Mouse (Mus musculus): ENCODE results near the gene Creb1.
"Not testable (repeated sequence)": the region's sequence is repeated elsewhere in the genome, so short reads cannot be mapped to it uniquely, and the experiment has no call there.

The Creb1 gene

GRCm38 (mm10) chr1:64616881-64617714 lies 84.7 kb downstream of the Creb1 start, which contains the start of gene Mettl21a:
Mettl21a (minus strand) TSS chr1:64617242.
- in situ Hi-C loops (cut with MboI) = no loop called here

DNA sequence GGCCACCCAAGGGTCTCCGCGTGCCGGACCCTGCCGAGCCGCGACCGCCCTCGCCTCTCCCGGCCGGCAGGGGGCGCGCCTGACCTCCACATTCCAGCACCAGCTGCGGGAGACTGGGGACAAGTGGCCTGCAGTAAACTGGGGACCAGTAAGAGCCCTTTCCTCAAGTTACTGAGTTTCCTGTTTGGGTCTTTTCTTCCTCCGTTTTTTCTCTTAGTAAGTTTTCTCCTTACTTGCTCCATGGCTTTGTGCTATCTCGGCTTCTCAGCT lies 85.2 kb downstream of the Creb1 start:
- in situ Hi-C loops (cut with MboI) = no loop called here

GRCm38 (mm10) chr1:64618226-64618625 lies 85.8 kb downstream of the Creb1 start:
- in situ Hi-C loops (cut with MboI) = no loop called here

GRCm38 (mm10) chr1:64621116-64621515 lies 88.7 kb downstream of the Creb1 start:
- in situ Hi-C loops (cut with MboI) = no loop called here

DNA sequence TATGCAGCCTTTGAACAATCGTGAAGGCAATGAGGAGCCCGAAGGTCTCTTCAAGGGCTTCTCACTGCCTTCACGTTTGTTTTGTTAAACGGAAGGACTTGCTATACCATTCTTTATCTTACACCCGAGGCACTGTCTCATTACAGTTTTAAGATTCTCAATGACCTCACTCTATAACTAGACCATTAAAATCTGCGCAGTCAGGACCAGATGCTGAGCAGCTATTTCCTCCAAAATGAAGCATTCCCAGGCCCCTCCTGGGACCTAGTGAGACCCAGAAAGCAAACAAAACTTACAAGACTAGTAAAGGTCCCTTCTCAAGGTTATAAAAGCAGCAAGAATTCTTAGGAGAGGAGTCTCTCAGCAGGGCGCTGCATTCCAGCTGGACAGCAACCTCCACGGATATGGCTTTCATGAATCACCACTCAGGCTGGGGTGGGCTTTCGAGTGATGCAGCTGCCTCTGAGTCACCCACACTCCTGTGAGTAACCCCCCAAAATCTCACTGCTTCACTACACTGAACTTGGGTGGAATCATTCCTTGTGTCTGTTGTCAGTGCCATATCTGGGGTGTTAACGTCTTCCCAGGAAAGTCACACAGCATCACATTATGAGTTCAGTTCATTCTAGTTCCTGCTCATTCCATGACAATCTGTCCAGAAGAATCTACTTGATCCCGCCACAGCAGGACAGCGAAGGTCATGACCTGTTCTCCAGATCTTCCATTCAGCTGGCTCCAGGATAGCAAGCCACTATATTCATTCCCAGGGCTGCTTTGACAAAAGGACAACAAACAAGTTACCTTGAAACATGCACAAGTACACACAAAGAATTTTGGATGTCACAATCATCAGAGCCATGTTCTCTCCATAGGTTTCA lies 91.4 kb downstream of the Creb1 start:
- in situ Hi-C loops (cut with MboI) = no loop called here

DNA sequence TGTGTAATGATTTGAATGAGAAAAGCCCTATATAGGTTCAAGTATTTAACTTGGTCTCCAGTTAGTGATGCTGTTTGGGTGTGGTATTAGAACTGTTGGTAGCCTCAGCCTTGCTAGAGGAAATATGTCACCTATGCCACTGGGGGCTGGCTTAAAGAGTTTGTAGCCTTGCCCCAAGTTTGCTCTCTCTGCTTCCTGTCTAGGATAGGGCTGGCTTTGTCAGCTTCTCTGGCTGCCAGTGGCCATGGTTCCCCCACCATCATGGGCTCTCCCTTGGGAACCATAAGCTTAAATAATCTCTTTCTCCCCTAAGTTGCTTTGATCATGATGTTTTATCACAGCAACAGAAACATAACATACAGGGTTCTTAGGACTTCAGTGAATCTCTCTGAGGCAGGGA lies 92.8 kb downstream of the Creb1 start:
- in situ Hi-C loops (cut with MboI) = no loop called here

GRCm38 (mm10) chr1:64631526-64631925 lies 99.1 kb downstream of the Creb1 start:
- in situ Hi-C loops (cut with MboI) = no loop called here

DNA sequence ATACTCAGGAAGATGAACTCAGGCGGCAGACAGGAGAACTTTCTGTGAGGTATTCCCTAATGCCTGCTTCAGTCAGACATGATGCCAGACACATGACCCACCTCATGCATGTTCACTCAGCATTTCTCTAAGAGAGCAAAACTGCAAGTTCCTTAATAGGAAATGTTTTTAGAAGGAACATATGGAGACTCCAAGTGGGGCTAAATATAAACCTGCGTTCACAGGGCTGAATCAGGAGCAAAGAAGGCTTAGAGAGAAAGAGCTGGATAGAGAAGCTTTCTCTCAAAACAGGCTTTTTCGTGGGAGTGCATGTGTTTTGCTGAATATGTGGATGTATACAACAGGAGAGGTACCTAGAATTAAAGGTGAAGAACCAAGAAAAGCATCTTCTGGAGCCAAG lies 100.8 kb downstream of the Creb1 start:
- in situ Hi-C loops (cut with MboI) = no loop called here

DNA sequence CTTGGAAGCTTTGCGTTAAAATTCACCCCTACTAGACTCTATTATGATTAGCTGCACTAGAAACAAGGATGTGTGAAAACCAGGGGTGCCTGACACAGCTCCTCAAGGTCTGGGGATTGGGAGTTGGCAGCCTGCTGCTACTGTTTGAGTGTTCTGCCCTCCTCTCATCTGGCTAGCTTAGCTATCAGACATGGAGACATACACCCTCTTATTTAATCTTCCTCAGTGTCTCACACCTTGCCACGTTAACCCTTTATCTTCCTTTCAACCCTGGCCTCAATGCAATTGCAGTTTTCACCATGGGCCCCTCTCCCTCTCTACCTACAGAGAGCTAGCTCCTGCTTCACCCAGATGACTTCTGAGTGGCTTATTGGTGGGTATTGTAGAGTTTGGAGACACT lies 103.2 kb downstream of the Creb1 start:
- in situ Hi-C loops (cut with MboI) = no loop called here

- in situ Hi-C loops (cut with MboI) = no loop called here
Measured at GRCm38 (mm10) chr1:64639279-64639678, 106.8 kb downstream of the Creb1 start.

DNA sequence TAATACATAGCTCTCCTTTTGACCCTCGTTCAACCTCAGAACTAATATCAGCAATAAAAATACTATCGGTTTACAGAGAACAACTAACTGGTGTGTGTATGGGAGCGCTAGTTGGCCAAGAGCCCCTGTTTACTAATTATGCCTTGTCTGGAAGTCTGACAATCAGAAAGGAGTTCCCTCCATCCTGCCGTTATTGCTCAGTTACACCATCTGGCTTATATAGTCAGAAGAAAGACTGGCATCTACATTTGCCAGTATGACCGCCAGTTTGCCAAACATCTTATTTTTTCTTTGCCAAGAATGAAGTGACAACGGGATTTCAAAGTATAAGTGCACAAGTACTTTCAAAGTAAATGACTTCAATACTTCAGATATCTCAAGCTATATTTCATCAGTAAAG lies 108.6 kb downstream of the Creb1 start:
- in situ Hi-C loops (cut with MboI) = no loop called here

GRCm38 (mm10) chr1:64642541-64642940 lies 110.1 kb downstream of the Creb1 start:
- in situ Hi-C loops (cut with MboI) = not testable (repeated sequence)

DNA sequence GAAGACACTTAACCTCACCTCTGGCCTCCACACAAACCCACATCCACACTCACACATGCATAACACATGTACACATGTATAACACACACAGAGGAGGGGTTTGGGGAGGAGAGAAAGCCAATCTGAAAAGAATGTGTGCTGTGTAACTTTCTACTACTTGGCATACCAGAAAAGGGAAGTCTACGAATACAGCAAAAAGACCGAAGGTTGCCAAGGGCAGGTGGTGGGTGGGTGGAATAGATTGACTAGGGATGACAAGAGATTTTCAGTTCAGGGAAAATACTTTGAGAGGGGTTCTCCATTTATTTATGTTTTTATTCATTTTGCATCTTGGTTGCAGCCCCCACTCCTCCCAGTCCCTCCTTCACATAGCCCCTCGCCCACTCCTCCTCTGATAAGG lies 112.1 kb downstream of the Creb1 start:
- in situ Hi-C loops (cut with MboI) = no loop called here

DNA sequence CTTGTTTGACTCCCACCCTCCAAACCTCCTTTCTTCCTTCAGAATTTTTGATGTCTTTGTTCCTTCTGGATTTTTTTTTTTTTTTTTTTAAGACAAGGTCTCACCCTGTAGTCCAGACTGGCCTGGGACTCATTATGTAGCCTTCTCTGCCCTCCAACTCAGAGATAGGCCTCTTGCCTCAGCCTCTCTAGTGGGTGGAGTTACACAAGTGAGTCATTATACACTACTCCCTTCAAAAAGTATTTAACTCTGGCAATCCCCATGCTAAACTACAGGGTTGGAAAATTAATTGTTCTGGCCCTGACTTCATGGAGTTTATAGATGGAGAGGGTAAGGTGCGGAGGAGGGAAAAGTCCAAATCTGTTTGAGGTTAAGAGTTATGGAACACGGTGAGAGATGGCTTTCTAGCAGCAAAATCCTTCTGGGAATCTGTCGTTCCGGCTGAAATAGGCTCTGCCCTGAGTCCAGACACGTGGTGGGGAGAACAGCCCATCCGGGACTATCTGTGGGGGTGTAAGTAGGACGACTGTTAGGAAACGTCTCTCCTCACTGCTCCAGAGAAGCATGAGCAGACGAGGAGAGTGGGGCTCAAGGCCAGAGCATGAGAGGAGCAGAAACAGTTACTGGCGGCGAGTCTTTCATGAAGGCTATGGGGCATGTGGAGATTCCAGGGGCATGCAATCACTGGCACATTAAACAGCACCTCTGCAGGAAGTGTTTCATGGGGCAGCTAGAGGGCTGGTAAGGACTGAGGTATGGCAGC lies 117.1 kb downstream of the Creb1 start:
- in situ Hi-C loops (cut with MboI) = no loop called here

DNA sequence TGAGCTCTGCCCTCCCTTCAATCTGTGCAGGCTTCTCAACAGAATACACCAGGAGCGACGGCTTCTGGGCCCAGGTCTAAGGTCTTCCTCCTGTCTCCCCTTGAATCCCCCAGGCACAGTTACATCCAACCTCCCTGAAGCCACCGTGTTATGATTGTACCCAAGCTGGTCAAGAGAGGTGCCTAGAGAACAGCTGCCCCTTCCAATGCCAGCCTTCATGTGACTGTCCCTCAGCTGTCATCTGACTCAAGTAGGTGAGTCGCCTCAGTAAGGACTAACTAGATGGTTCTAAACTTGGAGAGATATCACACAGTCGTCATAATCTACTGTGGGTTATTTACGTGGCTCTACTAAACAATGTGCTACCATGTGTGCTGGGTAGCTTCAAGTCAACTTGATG lies 121.3 kb downstream of the Creb1 start:
- in situ Hi-C loops (cut with MboI) = no loop called here
